Mouse (Mus musculus) embryo, embryonic 9.5 days (tissue): ENCODE measurements around the gene Atp8a2.
"Not testable (repeated sequence)": the region's sequence is repeated elsewhere in the genome, so short reads cannot be mapped to it uniquely, and the experiment has no call there.

ENCODE experiments used
- DNase-seq: peaks from one replicate; pipeline ENCODE4 v3.0.0-alpha.2; 2017; ENCODE audit errors: extremely low spot score

Atp8a2 gene

GRCm38 (mm10) chr14:59648611-59649010 is 548.4 kb downstream of the Atp8a2 start:
- DNase-seq, result no peak

- DNase-seq, result no peak
Observed at GRCm38 (mm10) chr14:59646826-59647697, 549.9 kb downstream of the Atp8a2 start.

- DNase-seq, result no peak
Observed at GRCm38 (mm10) chr14:59644896-59645295, 552.1 kb downstream of the Atp8a2 start.

DNA sequence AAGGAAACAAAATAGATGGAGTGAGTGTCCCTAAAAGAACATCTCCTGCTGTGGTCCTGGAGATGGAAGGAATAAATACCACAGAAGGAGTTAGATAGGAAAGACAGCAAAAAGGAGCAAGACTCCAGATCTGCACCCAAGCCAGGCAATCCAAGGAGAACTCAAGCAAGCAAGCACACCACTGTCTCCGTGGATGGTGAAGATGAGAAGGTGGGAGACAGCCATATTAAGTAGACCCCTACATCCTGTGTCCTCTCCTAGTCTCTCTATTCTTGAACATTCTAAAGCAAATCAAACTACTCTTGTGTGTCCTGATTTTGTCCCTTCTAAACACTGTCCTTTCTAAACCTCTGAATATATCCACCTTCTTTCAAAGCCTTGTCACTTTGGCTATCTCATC is 552.8 kb downstream of the Atp8a2 start:
- no peak for DNase-seq

DNA sequence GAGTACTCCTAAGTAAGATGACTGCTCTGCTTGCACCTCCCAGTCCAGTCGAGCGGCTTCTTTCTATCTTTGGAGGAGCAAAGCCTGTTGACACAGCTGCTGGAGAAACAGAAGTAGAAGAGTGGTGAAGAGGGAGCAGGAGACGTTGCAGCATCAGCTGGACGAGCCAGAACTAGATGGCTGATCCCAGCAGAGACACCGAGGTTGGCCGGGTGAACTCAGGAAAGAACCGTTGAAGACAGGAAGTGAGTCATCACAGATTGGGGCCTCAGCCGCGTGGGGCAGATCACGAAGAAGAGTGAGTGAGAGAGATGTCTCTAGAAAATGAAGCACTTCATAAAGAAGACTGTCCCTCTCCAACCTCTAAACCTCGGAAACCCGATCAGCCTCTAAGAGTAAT is 553.4 kb downstream of the Atp8a2 start:
- no peak for DNase-seq

GRCm38 (mm10) chr14:59641856-59642255 is 555.1 kb downstream of the Atp8a2 start:
- DNase-seq, result peak; percentile 52

DNA sequence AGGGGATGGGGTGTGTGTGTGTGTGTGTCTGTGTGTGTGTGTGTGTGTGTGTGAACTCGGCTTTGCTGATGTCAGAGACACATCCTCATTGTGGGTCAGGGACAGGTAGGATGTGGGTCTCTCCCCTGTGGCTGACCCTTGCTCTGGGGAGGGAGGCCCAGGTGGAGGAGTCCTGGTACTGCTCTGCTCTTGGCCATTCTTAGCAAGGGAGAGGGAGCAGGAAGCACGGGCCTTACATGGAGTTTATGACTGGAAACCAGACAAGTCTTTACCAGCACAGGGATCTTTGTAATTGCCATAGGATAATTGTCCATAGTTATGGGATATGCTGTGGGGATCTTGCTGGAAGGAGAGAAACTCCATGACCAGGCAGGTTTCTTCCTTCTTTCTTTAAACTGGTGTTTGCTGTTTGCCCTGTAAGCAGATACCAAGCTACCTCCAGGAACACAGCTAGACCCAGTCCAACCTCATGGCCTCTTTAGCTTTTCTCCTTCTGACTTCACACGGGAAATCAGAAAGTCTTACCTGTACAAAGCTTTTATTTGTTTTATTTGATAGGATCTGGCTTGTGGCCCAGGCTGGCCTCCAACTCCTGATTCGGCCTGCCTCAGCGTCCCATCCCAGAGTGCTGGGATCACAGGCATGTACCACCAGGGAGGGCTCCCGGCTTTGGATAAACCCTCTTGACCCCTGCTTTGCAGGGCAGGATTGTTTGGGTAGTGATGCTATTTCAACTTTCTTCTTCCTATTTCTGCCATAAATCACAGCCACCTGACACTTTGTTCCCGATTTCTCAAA is 557.9 kb downstream of the Atp8a2 start:
- no peak for DNase-seq

GRCm38 (mm10) chr14:59633988-59634387 is 563.0 kb downstream of the Atp8a2 start:
- DNase-seq, result no peak

GRCm38 (mm10) chr14:59633295-59633898 is 563.6 kb downstream of the Atp8a2 start:
- DNase-seq, result no peak

DNA sequence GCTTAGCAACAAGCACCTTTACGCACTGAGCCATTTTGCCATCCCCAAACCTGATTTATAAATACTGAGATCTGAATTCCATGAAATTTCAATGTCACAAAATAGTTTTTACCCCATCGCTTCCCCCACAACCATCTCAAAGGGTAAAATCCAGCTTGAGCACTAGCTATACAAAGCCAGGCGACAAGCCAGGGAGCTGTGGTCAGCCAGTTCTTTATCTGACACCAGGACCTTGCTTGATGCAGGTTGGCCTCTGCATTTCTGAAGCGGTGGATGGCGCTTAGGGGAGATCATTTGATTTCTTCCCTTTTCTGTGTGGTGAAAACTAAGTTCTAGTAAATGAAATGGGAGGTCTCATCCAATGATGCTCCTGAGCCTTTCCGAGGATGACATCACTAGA is 564.9 kb downstream of the Atp8a2 start:
- no peak for DNase-seq

DNA sequence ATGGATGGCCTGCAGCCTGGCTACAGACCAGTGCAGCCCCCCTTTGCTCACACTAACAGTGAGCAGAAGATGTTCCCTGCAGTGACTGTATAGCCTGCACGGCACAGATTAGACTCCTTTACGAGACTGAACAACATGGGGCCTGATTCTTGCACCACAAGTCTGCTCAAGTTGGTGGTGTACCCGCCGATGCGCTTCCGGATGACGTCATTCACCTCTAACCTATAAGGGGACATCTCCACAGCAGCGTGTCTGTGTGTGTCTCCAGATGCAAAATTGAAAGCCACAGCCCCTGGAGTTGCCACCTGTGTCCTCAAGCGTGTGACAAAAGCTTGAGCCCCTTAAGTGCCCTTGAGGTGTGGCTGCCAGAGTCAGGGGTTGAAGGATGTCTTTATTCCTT is 566.9 kb downstream of the Atp8a2 start:
- DNase-seq, result no peak

GRCm38 (mm10) chr14:59629308-59629707 is 567.7 kb downstream of the Atp8a2 start:
- DNase-seq, result no peak

DNA sequence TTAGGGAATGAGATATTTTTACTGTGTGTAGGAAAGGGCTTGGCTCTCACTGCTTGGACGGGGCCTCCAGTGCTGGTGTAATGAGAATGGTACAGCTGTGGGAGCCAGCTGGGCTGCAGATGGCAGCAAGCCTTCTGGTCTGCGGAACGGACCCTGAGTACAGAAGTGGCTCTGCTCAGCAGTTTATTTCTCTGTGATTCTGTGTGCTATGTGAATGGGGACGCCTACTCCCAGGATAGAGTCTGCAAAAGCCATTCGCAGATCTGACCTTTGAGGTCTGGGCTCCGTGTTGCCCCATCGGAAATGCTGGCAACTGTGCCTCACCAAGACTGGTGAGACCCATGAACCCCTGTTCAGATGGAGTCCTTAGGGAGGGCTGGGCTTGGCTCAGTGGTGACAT is 569.2 kb downstream of the Atp8a2 start:
- DNase-seq, result no peak

- DNase-seq, result no peak
Observed at GRCm38 (mm10) chr14:59627142-59627680, 569.8 kb downstream of the Atp8a2 start.

GRCm38 (mm10) chr14:59626711-59627110 is 570.3 kb downstream of the Atp8a2 start:
- no peak for DNase-seq

DNA sequence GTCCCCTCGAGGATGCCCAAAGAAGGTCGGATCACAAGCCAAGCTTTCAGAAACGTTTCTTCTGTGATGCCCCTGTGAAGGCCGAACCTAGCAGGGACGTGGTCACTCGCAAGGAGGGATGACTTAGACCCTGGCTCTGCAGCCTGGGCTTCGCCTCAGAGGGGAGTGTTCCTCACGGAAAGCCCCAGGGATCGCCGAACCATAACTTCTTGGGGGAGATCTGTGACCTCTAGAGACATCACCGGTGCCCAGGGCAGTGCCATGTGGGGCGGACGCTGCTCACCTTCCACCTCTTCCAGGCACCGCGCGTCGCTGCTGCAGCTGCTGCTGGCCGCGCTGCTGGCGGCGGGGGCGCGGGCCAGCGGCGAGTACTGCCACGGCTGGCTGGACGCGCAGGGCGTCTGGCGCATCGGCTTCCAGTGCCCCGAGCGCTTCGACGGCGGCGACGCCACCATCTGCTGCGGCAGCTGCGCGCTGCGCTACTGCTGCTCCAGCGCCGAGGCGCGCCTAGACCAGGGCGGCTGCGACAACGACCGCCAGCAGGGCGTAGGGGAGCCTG is 571.1 kb downstream of the Atp8a2 start:
- DNase-seq, result peak; percentile 67

- DNase-seq, result peak; percentile 88
Observed at GRCm38 (mm10) chr14:59625158-59625805, 571.7 kb downstream of the Atp8a2 start, which contains the start of gene Shisa2. Gene Shisa2 (plus strand): TSS chr14:59625308.

- DNase-seq, result no peak
Observed at GRCm38 (mm10) chr14:59624326-59624885, 572.6 kb downstream of the Atp8a2 start.

DNA sequence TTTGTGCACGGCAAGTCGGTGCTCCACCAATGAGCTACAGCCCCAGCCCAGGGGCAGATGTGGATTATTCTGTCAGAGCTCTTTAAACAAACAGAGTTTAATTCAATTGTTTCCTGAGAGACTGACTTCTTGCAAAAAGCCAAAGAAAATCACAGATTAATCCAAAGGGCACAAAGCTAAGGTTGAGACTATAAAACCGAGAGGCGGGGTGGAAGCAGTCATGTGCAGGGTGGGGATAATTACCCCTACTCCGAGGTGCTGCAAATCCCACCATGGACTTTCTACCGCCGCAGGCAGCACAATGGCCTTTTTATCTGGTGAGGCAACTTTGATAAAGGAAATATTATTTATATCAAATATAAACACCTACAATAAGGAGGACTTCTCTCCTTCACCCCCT is 580.2 kb downstream of the Atp8a2 start:
- DNase-seq, result no peak

- DNase-seq, result not testable (repeated sequence)
Observed at GRCm38 (mm10) chr14:59614149-59614548, 582.8 kb downstream of the Atp8a2 start.
